Mouse (Mus musculus): Measurements from ENCODE around the gene Arhgap44.

DNA sequence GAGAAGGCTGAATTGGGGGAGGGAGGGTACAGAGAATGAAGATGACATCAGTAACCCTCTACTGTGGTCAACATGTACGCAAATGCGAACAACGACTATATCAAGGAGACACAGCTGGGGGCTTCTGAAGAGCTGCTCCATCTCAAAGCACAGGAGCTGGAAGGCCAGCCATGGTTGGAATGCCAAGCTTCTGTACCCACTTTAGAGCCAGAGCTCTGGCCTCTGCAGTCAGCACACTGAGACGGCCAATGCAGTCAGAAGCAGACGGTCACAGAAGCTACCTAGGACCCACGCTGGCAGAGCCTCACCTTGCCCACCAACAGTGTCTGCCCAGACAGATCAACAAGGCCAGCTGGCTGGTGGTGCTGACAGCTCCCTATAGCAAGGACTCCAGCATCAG, 73.5 kb downstream of the Arhgap44 start:
- TF ChIP-seq CTCF (IDR thresholded peaks at IDR 0.05; ENCODE audit: borderline replicate concordance, insufficient read depth, low read length), result no peak
- no peak for TF ChIP-seq POLR2A (IDR thresholded peaks at IDR 0.05; ENCODE audit: low read depth, low read length)

Data from embryonic fibroblast, embryonic 13.5 days (primary cell).